Mouse (Mus musculus): Measurements from ENCODE around the gene A130010J15Rik. TPM values are rescaled to one million over a fixed set of nuclear protein-coding genes. Genes with fewer than 3 reads are reported as not detected.
A peak's percentile ranks its signal among the peaks of the same experiment; 100 is the strongest.

Gene A130010J15Rik
- polyA plus RNA-seq, 1 experiment from 2014 or later = 14.3 TPM

DNA sequence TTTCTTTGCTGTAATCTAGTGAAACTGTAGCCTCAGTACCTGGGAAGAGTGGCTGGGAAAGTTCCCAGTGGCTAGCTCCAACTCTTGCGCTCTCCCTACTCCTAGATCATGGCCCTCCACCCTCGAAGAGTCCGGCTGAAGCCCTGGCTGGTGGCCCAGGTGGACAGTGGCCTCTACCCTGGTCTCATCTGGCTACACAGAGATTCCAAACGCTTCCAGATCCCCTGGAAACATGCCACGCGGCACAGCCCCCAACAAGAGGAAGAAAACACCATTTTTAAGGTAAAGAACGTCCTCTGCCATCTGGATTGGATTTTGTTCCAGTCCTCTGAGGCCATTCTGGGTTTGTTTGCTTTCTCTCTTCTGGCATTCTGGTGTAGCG lies 10.7 kb upstream of the A130010J15Rik start:
- Histone ChIP-seq H3K36me3 (no peaks in the 10 kb centered on the region), H3K9ac (peak overlapping the region; percentile 1; the same call in 1 of the 2 replicates), H3K4me2 (replicated peaks) (peak overlapping the region; percentile 66), H3K4me1 (replicated peaks) (peaks cover 21% of the 10 kb centered on the region), H3K27me3 (replicated peaks) (peaks cover 15% of the 10 kb centered on the region), H3K4me3 (replicated peaks) (peak overlapping the region; percentile 10), H3K9me3 (no peaks in the 10 kb centered on the region), H3K27ac (peak overlapping the region; percentile 77)
- 80% methylated on average over 8 of the region's 8 CpGs for whole genome bisulfite sequencing
- no peak for ATAC-seq

DNA sequence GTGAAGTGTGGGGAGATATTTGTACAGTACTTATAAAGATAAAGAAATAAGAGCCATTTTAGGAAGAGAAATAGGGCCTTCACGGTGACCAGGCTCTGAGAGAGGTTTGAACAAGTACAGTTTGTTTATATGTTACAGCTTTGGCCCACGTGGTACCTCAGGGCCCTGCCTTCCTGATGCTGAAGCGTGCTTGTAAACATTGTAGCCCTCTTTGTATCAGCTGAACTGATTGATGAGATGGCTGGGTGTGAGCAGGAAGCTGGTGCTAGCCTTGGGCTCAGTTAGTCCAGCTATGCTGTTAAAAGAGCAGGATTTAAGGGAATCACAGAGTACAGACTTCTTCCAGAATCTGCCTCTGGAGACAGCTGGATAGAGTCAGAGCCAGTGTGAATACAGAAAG lies 8.7 kb upstream of the A130010J15Rik start:
- no peak for ATAC-seq
- H3K4me3 ChIP-seq (replicated peaks) = no peak overlapping the region
- H3K4me2 ChIP-seq (replicated peaks) = peak overlapping the region; percentile 51; the same call in 1 of the 2 replicates
- no peaks in the 10 kb centered on the region for H3K9me3 ChIP-seq
- 11% methylated on average over 3 of the region's 3 CpGs for WGBS
- no peaks in the 10 kb centered on the region for H3K36me3 ChIP-seq
- peaks cover 3% of the 10 kb centered on the region; the same call in 1 of the 2 replicates for H3K27me3 ChIP-seq (replicated peaks)
- peak overlapping the region; percentile 58; the same call in 1 of the 2 replicates for H3K27ac ChIP-seq
- no peak overlapping the region for H3K9ac ChIP-seq
- peaks cover 13% of the 10 kb centered on the region for H3K4me1 ChIP-seq (replicated peaks)

DNA sequence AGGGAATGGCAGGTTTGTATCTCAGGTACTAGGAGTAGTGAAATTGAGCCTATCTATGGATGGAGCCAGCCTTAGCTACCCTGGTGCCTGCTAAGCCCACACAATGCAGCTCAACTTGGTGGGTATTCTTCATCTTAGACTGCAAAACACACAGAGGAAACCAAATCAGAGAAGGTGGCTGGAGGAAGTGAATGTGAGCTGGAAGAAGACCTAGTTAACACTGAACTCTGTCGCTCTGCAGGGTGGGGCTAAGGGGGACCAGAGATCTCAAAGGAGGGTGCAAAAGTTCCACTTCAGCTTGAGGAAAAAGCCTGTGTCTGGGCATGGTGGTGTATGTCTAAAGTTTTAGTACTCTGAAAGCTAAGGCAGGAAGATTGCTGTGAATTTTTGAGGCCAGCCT lies 8.2 kb upstream of the A130010J15Rik start:
- 38% methylated on average over 1 of the region's 1 CpGs for WGBS
- peak overlapping the region; percentile 51 for H3K4me2 ChIP-seq (replicated peaks)
- H3K9me3 ChIP-seq = no peaks in the 10 kb centered on the region
- peak overlapping the region; percentile 58 for H3K27ac ChIP-seq
- H3K9ac ChIP-seq = no peak overlapping the region
- H3K36me3 ChIP-seq = no peaks in the 10 kb centered on the region
- peaks cover 13% of the 10 kb centered on the region for H3K4me1 ChIP-seq (replicated peaks)
- no peaks in the 10 kb centered on the region for H3K27me3 ChIP-seq (replicated peaks)
- peak; percentile 16; the same call in 1 of the 2 replicates for ATAC-seq
- no peak overlapping the region for H3K4me3 ChIP-seq (replicated peaks)

DNA sequence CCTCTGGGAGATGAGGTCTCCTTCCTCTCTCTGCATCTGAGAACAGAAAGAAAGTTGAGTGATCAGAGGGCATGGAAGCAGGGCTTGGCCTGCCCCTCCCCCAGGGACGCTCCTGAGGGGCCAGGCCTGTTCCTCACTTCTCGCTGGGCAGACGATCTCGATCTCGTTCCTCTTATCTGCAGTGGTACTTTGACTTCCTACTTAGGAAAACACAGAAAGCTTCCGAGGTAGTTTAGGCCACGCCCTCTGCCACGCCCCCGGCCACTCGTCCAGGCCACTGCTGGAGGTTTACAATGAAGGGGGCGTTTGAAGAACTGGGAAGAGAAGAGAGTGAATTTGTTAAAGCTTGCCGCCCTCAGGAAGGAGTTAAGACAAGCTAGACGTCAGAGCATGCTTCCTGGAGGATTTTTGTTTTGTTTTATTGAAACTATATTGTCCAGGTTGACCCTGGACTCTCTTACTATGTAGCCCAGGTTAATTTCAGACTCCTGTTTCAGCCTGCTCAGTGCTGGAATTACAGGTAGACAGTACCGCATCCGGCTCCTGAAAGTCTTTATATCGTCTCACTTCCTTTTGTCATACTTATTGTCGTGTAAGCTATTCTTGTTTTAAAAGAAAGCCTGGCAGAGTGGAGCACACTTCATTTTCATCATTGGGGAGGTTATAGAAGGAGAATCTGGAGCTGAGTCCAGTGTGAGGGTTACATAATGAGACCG lies 7.4 kb upstream of the A130010J15Rik start:
- H3K9ac ChIP-seq = no peak overlapping the region
- H3K4me1 ChIP-seq (replicated peaks) = peaks cover 13% of the 10 kb centered on the region
- H3K9me3 ChIP-seq = no peaks in the 10 kb centered on the region
- 12% methylated on average over 18 of the region's 18 CpGs for WGBS
- peak; percentile 90 for ATAC-seq
- no peaks in the 10 kb centered on the region for H3K36me3 ChIP-seq
- peak overlapping the region; percentile 51 for H3K4me2 ChIP-seq (replicated peaks)
- H3K27me3 ChIP-seq (replicated peaks) = no peaks in the 10 kb centered on the region
- 0 out of 2 replicates have a peak overlapping the region, but pooled peaks have one; percentile 12 for H3K4me3 ChIP-seq (replicated peaks)
- peak overlapping the region; percentile 58 for H3K27ac ChIP-seq

DNA sequence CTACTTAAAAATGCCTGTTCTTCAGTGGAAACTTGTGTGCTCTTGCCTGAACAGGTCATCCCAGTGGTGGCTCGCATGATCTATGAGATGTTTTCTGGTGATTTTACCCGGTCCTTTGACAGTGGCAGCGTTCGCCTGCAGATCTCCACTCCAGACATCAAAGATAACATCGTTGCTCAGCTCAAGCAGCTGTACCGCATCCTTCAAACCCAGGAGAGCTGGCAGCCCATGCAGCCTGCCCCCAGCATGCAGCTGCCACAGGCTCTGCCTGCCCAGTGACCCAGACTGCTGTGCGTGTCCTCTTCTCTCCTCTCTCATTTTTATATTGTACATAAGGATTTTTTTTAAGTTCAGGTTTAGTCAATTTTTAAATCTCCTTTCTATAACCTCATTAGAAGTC lies 1.4 kb downstream of the A130010J15Rik start:
- WGBS = 76% methylated on average over 7 of the region's 7 CpGs
- no peak for ATAC-seq
- peaks cover 16% of the 10 kb centered on the region for H3K4me1 ChIP-seq (replicated peaks)

DNA sequence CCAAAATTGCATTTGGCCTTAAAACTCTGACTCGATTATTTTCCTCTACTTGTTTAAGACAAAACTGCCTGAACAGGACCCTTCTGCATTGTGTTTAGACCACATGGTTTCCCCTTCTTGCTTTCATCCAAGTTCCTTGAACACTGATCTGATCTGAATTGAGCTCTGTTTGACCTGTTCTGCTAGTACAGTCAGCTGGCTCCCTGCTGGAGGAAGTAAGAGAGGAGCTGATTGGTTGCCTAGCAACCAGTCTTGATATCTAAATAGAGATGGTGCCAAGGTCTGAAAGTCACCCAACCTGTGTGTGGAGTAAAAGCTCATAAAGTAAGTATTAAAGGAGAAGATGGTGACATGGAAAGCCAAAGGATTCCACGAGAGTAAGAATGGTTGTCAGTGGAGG lies 2.0 kb downstream of the A130010J15Rik start:
- no peak overlapping the region for H3K4me3 ChIP-seq (replicated peaks)
- WGBS = 53% methylated on average over 2 of the region's 2 CpGs
- no peaks in the 10 kb centered on the region for H3K36me3 ChIP-seq
- H3K9me3 ChIP-seq = no peaks in the 10 kb centered on the region
- ATAC-seq = peak; percentile 53
- H3K4me1 ChIP-seq (replicated peaks) = peaks cover 22% of the 10 kb centered on the region
- no peak overlapping the region for H3K9ac ChIP-seq
- no peak overlapping the region for H3K27ac ChIP-seq
- H3K4me2 ChIP-seq (replicated peaks) = no peak overlapping the region
- no peaks in the 10 kb centered on the region for H3K27me3 ChIP-seq (replicated peaks)

More for the DNA sequence above, 1.4 kb downstream of the A130010J15Rik start:
- no peak overlapping the region for H3K4me3 ChIP-seq (replicated peaks)
- no peak overlapping the region for H3K4me2 ChIP-seq (replicated peaks)
- H3K27ac ChIP-seq = no peak overlapping the region
- H3K9ac ChIP-seq = no peak overlapping the region
- no peaks in the 10 kb centered on the region for H3K9me3 ChIP-seq
- H3K27me3 ChIP-seq (replicated peaks) = no peaks in the 10 kb centered on the region
- no peaks in the 10 kb centered on the region for H3K36me3 ChIP-seq

DNA sequence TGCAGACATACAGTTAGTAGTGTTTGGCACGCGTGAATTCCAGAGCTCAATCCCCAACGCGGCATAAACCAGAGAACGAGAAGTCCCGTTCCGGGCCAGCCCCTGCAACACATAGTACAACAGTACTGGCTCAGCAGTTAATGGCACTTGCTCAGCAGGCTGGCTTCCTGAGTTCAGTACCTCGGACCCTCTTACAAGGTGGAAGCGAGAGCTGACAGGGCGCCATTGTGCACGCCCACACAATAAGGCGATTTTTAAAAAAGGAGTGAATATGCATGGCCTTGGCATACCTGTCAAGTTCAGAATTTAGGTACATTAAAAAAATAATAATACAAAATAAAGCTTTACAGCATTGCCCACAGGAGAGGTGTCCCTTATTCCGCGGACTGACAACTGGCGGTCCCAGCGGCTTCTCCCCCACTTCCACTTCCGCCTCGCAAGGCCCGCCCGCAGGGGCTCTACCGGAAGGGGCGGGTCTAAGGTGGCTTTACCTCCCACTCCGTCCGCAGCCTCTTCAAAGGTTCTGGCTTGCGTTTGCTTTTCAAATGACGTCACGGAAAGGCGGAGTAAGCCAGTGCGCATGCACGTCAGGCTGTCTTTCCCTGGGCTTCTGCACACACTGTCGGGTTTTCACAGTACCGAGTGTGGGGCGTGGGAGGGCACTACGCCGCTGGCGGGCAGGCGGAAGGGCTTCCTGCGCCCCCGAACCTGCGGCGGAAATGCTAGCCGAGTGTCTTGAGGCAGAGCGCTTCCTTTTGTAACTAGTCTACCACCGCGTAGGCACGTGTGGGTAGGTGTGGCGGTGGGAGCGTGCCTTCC lies 5.4 kb downstream of the A130010J15Rik start:
- Histone ChIP-seq H3K27ac (peak overlapping the region; percentile 84), H3K4me2 (replicated peaks) (peak overlapping the region; percentile 74), H3K4me1 (replicated peaks) (peaks cover 24% of the 10 kb centered on the region), H3K9me3 (no peaks in the 10 kb centered on the region), H3K4me3 (replicated peaks) (peak overlapping the region; percentile 62), H3K36me3 (no peaks in the 10 kb centered on the region), H3K9ac (peak overlapping the region; percentile 77), H3K27me3 (replicated peaks) (no peaks in the 10 kb centered on the region)
- peak; percentile 97 for ATAC-seq
- WGBS = under 1% methylated on average over 48 of the region's 48 CpGs

DNA sequence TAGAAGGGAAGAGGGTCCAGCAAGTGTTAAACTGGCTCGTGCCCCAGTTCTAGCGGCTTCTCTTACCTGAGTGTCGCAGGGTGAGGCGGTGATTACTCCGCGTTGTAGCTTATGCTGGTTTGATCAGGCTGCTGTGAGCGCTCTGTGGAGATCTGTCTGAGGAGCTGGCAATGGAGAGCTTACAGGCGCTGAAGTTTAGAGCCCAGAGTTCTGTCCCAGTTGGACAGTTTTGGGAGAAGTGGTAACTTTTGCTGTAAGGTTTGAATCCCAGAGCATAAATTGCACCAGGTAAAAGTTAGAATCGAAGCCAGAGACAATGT lies 5.9 kb downstream of the A130010J15Rik start:
- no peak for ATAC-seq
- Histone ChIP-seq H3K4me3 (replicated peaks) (peak overlapping the region; percentile 62), H3K4me2 (replicated peaks) (peak overlapping the region; percentile 74), H3K36me3 (no peaks in the 10 kb centered on the region), H3K9me3 (no peaks in the 10 kb centered on the region), H3K27me3 (replicated peaks) (no peaks in the 10 kb centered on the region), H3K27ac (peak overlapping the region; percentile 84), H3K9ac (peak overlapping the region; percentile 77), H3K4me1 (replicated peaks) (peaks cover 24% of the 10 kb centered on the region)
- 16% methylated on average over 9 of the region's 9 CpGs for WGBS

DNA sequence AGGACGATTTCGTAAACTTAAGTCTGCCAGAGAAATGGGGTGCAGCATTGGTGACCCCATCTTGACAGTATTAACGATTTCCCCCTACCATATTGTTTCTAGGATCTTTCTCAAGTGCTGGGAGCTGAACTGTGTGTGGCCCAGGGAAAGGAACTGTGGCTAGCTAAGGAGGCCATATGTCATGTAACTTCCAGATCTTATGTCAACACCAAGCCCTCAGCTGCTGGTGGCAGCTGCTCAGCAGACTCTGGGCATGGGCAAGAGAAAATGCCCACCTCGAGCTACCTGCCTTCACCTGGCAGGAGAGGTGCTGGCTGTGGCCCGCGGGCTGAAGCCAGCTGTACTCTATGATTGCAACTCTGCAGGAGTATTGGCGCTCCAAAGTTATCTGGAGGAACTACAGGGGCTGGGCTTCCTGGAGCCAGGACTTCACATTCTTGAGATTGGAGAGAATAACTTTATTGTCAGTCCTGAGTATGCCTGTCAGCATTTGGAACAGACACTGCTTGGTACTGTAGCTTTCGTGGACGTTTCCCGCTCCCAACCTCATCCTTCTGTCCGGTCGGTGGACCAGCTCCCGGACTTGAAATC lies 6.4 kb downstream of the A130010J15Rik start:
- H3K9ac ChIP-seq = peak overlapping the region; percentile 77; the same call in 1 of the 2 replicates
- peak overlapping the region; percentile 84 for H3K27ac ChIP-seq
- H3K4me3 ChIP-seq (replicated peaks) = peak overlapping the region; percentile 62
- no peaks in the 10 kb centered on the region for H3K36me3 ChIP-seq
- H3K4me2 ChIP-seq (replicated peaks) = peak overlapping the region; percentile 74
- H3K27me3 ChIP-seq (replicated peaks) = no peaks in the 10 kb centered on the region
- 0 out of 2 replicates have a peak, but pooled peaks have one; percentile 2 for ATAC-seq
- H3K4me1 ChIP-seq (replicated peaks) = peaks cover 24% of the 10 kb centered on the region
- WGBS = 69% methylated on average over 13 of the region's 13 CpGs
- H3K9me3 ChIP-seq = no peaks in the 10 kb centered on the region

DNA sequence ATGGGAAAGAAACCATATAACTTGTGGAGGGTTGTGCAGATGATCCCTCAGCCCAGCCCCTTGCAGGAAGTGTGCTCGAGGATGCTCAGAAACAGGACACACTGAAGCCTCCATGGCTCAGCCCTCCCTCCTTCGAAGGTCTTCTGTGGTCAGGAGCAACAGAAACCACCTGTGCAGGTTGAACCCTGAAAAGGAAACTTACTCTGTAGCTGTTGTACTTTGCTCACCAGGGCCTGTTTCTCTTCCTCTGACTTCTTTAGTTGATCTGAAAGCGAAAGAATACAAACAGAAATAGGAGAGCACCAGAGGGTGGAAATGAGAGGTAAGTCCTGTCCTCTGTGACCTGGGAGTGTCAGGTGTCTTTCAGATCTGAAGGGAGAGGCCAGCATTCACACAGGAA lies 13.3 kb downstream of the A130010J15Rik start:
- Histone ChIP-seq H3K4me1 (replicated peaks) (no peaks in the 10 kb centered on the region), H3K9me3 (no peaks in the 10 kb centered on the region), H3K27me3 (replicated peaks) (no peaks in the 10 kb centered on the region), H3K4me2 (replicated peaks) (no peak overlapping the region), H3K36me3 (no peaks in the 10 kb centered on the region), H3K9ac (no peak overlapping the region), H3K4me3 (replicated peaks) (no peak overlapping the region), H3K27ac (peak overlapping the region; percentile 11; the same call in 1 of the 2 replicates)
- peak; percentile 61 for ATAC-seq
- WGBS = 68% methylated on average over 3 of the region's 3 CpGs

DNA sequence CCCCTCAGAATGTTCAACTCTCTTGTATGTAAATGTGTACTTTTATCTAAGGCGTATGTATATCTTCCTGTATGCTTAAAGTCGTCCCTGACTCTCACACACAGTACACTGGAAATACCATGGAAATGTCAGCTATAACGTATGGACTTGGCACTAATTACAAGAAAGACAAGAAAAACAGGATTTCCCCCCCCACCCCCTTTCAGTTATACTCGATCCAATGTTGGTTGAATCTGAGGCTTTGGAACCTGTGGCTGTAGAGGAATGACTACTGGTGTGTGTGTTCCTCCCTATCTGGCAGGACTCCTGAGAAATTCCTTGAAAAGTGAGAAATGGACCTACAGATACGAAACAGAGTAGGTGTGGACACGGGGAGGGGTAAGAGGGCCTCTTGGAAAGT lies 20.4 kb downstream of the A130010J15Rik start:
- Histone ChIP-seq H3K9ac (no peak overlapping the region), H3K36me3 (no peaks in the 10 kb centered on the region), H3K27ac (peak overlapping the region; percentile 82), H3K4me1 (replicated peaks) (peaks cover 26% of the 10 kb centered on the region), H3K4me2 (replicated peaks) (no peak overlapping the region), H3K4me3 (replicated peaks) (no peak overlapping the region), H3K9me3 (no peaks in the 10 kb centered on the region), H3K27me3 (replicated peaks) (no peaks in the 10 kb centered on the region)
- ATAC-seq = peak; percentile 16; the same call in 1 of the 2 replicates
- WGBS = 47% methylated on average over 6 of the region's 6 CpGs

DNA sequence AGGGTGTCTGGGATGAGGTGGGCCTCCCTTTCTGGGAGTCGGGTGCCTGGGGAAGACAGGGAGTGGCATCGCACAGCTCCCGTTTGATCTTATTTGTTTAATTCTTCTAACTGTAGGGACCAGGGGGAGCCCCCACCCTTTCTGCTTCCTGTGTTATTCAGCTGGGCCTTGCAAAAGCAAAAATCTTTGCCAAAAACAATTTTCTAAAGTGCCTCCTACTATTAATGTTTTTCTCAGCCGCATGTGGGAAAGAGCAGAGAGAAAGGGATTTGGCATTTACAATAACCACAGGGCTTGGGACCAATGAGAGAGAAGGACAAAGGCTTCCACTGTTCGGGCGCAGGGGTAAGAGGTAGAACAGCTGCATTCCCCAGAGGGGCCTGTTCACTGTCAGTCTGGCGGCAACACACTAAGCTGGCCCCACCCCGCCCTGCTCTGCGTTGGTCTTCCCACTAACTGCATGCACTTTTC lies 21.3 kb downstream of the A130010J15Rik start:
- no peak overlapping the region for H3K4me3 ChIP-seq (replicated peaks)
- H3K27ac ChIP-seq = peak overlapping the region; percentile 82
- H3K9me3 ChIP-seq = no peaks in the 10 kb centered on the region
- peak overlapping the region; percentile 17; the same call in 1 of the 2 replicates for H3K4me2 ChIP-seq (replicated peaks)
- no peaks in the 10 kb centered on the region for H3K27me3 ChIP-seq (replicated peaks)
- peak; percentile 96 for ATAC-seq
- H3K36me3 ChIP-seq = no peaks in the 10 kb centered on the region
- no peak overlapping the region for H3K9ac ChIP-seq
- 10% methylated on average over 9 of the region's 9 CpGs for WGBS
- peaks cover 26% of the 10 kb centered on the region for H3K4me1 ChIP-seq (replicated peaks)
